Mouse (Mus musculus): ENCODE results near the gene Mslnl. TPM values are rescaled to one million over a fixed set of nuclear protein-coding genes. Genes with fewer than 3 reads are reported as not detected.

The Mslnl gene
- polyA plus RNA-seq, 1 experiment from 2014 or later, result not detected

DNA sequence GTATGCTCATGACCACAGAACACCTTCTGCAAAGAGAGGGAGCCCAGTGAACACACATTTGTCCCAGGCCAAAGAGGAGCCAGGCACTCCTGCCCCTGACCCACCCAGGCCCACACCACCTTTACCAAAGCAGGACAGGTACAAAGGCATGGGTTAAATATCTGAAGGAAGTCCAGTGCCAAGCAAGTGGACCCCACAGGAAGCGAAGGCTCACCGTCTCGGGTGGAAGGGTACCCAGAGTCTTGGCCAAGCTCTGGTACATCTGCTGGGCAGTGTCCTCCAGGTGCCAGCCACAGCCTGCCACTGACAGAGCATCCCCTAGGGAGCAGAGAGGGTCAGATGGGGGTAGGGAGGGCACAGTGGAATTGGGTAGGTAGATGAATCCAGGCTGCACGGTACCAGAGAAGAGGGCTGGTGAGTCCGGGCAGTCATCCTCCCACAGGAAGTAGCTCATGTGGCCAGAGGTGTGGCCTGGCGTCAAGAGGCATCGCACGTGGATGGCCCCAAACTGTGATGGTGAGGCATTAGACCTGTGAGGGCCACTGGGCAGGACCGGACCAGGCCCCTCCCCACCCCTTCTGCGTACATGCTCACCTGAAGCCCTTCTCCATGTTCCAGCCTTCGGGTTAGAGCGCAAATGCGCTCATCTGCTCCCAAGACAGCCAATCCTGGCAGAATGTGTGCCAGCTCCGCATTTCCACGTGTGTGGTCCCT lies 48.2 kb downstream of the Mslnl start:
- Histone ChIP-seq H3K4me1 (ENCODE audit: control insufficient read depth, insufficient read depth, low read length) (peaks cover 13% of the 10 kb centered on the region), H3K27ac (replicated peaks; ENCODE audit: low read depth, low read length) (no peak overlapping the region), H3K4me3 (replicated peaks; ENCODE audit: low read depth, low read length) (peak overlapping the region; percentile 73), H3K9ac (replicated peaks; ENCODE audit: low read length) (peak overlapping the region; percentile 75), H3K9me3 (ENCODE audit: control insufficient read depth, low read length) (no peaks in the 10 kb centered on the region), H3K4me2 (ENCODE audit: low read length) (peak overlapping the region; percentile 91), H3K27me3 (ENCODE audit: control insufficient read depth, insufficient read depth, low read length) (no peaks in the 10 kb centered on the region), H3K36me3 (ENCODE audit: control insufficient read depth, insufficient read depth, low read length) (peaks cover 37% of the 10 kb centered on the region)
- WGBS, result 83% methylated on average over 15 of the region's 15 CpGs
- no peak for ATAC-seq (ENCODE audit: low FRiP score, low TSS enrichment)
- DNase-seq, result no peak

DNA sequence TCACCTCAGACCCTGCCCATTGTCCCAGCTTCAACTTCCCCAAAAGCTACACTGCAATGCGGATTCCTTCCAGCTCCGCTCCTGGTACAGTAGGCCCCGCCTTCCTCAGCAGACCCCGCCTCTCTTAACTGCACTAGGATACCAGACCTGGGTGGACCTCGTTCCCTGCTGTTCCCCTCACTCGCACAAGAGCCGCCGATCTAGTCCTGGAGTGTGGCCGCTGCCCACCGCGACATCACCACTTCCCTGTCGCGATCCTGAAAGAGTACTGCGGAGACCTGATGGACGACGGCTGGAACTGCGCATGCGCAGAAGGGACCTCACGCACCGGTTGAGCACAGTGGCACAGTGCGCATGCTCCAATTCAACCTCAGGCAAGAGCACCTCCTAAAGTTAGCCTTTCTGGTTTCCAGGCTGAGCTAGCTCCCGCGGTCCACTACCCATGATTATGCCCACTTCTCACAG lies 49.5 kb downstream of the Mslnl start, which contains the start of gene Haghl:
TSS of gene Haghl (minus strand) at position 393 of the 465 bp plus-strand sequence.
- no peaks in the 10 kb centered on the region for H3K27me3 ChIP-seq (ENCODE audit: control insufficient read depth, insufficient read depth, low read length)
- under 1% methylated on average over 23 of the region's 23 CpGs for WGBS

DNA sequence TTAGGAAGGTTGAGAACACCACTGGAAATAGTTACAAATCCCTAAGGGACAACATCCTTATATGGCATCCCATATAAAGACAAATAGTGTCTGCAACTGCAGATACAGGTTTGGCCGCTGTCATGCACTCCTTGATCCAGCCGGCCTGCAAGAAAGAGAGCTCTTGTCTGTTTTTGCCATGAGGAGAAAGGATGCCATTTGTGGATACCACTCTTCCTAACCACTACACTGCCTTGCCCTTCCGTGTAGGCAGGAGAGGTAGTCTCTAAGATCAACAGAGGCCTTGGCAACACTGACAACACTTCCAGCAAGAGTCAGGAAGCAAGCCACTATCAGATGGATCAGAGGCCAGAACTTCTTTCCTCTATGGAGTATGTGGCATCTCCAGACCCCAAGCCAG lies 50.4 kb downstream of the Mslnl start, which contains the start of gene Ccdc78:
TSS of gene Ccdc78 (plus strand) at position 301 of the 400 bp plus-strand sequence.
- H3K4me1 ChIP-seq (ENCODE audit: control insufficient read depth, insufficient read depth, low read length), result peaks cover 22% of the 10 kb centered on the region
- no peaks in the 10 kb centered on the region for H3K9me3 ChIP-seq (ENCODE audit: control insufficient read depth, low read length)
- peak within 1 kb of the TSS; percentile 75 for H3K9ac ChIP-seq (replicated peaks; ENCODE audit: low read length)
- peak within 1 kb of the TSS; percentile 73 for H3K4me3 ChIP-seq (replicated peaks; ENCODE audit: low read depth, low read length)
- H3K27ac ChIP-seq (replicated peaks; ENCODE audit: low read depth, low read length), result peak within 1 kb of the TSS; percentile 86
- 90% methylated on average over 3 of the region's 3 CpGs for WGBS
- peaks cover 42% of the 10 kb centered on the region for H3K36me3 ChIP-seq (ENCODE audit: control insufficient read depth, insufficient read depth, low read length)
- no peak for ATAC-seq (ENCODE audit: low FRiP score, low TSS enrichment)
- DNase-seq, result no peak
- H3K4me2 ChIP-seq (ENCODE audit: low read length), result peak within 1 kb of the TSS; percentile 91
- no peaks in the 10 kb centered on the region for H3K27me3 ChIP-seq (ENCODE audit: control insufficient read depth, insufficient read depth, low read length)

More for the DNA sequence above, 49.5 kb downstream of the Mslnl start, which contains the start of gene Haghl:
- Histone ChIP-seq H3K27ac (replicated peaks; ENCODE audit: low read depth, low read length) (peak within 1 kb of the TSS; percentile 86), H3K4me1 (ENCODE audit: control insufficient read depth, insufficient read depth, low read length) (peaks cover 13% of the 10 kb centered on the region), H3K4me2 (ENCODE audit: low read length) (peak within 1 kb of the TSS; percentile 91), H3K4me3 (replicated peaks; ENCODE audit: low read depth, low read length) (peak within 1 kb of the TSS; percentile 73), H3K36me3 (ENCODE audit: control insufficient read depth, insufficient read depth, low read length) (peaks cover 47% of the 10 kb centered on the region), H3K9me3 (ENCODE audit: control insufficient read depth, low read length) (no peaks in the 10 kb centered on the region), H3K9ac (replicated peaks; ENCODE audit: low read length) (peak within 1 kb of the TSS; percentile 75)
- ATAC-seq (ENCODE audit: low FRiP score, low TSS enrichment) (peak; percentile 81), DNase-seq (peak; percentile 99)

DNA sequence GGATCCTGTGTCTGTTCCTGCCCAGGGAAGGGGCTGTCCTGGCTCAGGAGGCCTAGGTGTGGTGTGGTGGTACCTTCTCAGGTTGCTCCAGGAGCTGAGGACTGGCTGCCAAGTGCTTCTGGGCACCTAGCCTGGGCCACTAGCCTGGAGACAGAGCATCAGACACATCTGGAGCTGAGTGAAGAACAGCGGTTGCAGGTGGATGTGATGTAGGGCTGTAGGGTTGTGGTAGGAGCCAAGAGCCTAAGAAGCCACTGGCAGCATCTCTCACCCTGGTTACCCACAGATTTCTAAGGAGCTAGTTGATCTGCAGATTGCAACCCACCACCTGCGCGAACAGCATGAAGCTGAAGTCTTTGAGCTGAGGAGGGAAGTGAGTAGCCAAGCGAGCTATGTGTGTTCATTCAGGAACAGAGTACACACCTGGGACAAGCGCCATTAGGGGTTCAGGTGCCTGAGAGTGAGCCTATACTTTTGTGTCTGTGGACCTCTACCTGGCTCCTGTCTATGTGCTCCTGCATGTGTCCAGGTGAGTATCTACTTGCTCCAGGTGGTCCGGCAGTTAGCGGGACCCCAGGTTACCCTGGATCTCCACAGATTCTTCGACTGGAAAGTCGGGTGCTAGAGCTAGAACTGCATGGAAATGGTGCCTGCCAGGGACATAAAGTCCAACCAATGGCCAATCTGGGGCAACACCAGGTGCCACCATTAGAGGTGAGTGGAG lies 51.1 kb downstream of the Mslnl start:
- Histone ChIP-seq H3K4me2 (ENCODE audit: low read length) (no peak overlapping the region), H3K27ac (replicated peaks; ENCODE audit: low read depth, low read length) (no peak overlapping the region), H3K9me3 (ENCODE audit: control insufficient read depth, low read length) (no peaks in the 10 kb centered on the region), H3K9ac (replicated peaks; ENCODE audit: low read length) (no peak overlapping the region), H3K36me3 (ENCODE audit: control insufficient read depth, insufficient read depth, low read length) (peaks cover 35% of the 10 kb centered on the region), H3K27me3 (ENCODE audit: control insufficient read depth, insufficient read depth, low read length) (no peaks in the 10 kb centered on the region), H3K4me3 (replicated peaks; ENCODE audit: low read depth, low read length) (no peak overlapping the region), H3K4me1 (ENCODE audit: control insufficient read depth, insufficient read depth, low read length) (peaks cover 22% of the 10 kb centered on the region)
- 90% methylated on average over 9 of the region's 9 CpGs for WGBS
- ATAC-seq (ENCODE audit: low FRiP score, low TSS enrichment) (no peak), DNase-seq (no peak)

GRCm38 (mm10) chr17:25791320-25791842 lies 55.5 kb downstream of the Mslnl start:
- Histone ChIP-seq H3K9me3 (ENCODE audit: control insufficient read depth, low read length) (no peaks in the 10 kb centered on the region), H3K9ac (replicated peaks; ENCODE audit: low read length) (peak overlapping the region; percentile 76), H3K27me3 (ENCODE audit: control insufficient read depth, insufficient read depth, low read length) (no peaks in the 10 kb centered on the region), H3K4me3 (replicated peaks; ENCODE audit: low read depth, low read length) (peak overlapping the region; percentile 73), H3K27ac (replicated peaks; ENCODE audit: low read depth, low read length) (peak overlapping the region; percentile 91; the same call in 1 of the 2 replicates), H3K36me3 (ENCODE audit: control insufficient read depth, insufficient read depth, low read length) (peaks cover 13% of the 10 kb centered on the region), H3K4me1 (ENCODE audit: control insufficient read depth, insufficient read depth, low read length) (peaks cover 39% of the 10 kb centered on the region), H3K4me2 (ENCODE audit: low read length) (peak overlapping the region; percentile 91)
- ATAC-seq (ENCODE audit: low FRiP score, low TSS enrichment) (no peak), DNase-seq (no peak)
- 27% methylated on average over 19 of the region's 19 CpGs for WGBS

DNA sequence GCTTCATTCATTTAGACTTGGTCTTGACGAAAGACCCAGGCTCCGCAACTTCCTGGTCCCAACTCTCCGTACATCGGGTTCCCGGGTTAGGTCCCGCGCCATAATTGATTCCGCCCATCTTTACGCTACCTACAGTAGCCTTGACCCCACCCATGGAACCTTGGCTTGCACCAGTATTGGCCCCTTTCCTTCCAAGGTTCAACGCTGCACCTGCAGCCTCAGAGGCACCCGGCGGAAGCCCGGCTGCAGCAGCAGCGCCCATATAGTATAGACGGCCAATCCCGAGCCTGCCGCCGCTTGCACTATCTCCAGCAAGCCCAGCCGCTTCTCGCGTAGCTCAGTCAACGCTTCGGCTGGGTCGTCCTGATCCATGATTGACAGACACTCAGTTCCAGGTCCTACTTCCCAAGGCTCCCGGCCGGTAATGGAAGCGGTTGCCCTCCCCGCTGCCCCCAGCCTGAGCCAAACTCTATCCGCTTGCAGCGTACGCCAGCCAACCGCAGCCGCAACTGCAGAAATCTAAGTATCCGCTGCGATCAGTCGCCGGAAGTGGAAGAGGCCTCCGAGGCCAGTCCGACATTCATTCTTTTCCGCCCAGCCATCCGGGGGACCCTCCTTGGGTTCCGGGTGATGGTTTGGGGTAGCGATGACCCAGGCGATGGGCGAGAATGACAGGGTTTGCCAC lies 56.1 kb downstream of the Mslnl start:
- DNase-seq (peak; percentile 92), ATAC-seq (ENCODE audit: low FRiP score, low TSS enrichment) (peak; percentile 62)
- peak overlapping the region; percentile 73 for H3K4me3 ChIP-seq (replicated peaks; ENCODE audit: low read depth, low read length)
- peak overlapping the region; percentile 91 for H3K27ac ChIP-seq (replicated peaks; ENCODE audit: low read depth, low read length)
- no peaks in the 10 kb centered on the region for H3K27me3 ChIP-seq (ENCODE audit: control insufficient read depth, insufficient read depth, low read length)
- WGBS, result under 1% methylated on average over 45 of the region's 45 CpGs
- peaks cover 45% of the 10 kb centered on the region for H3K4me1 ChIP-seq (ENCODE audit: control insufficient read depth, insufficient read depth, low read length)
- H3K9ac ChIP-seq (replicated peaks; ENCODE audit: low read length), result peak overlapping the region; percentile 76
- peaks cover 13% of the 10 kb centered on the region for H3K36me3 ChIP-seq (ENCODE audit: control insufficient read depth, insufficient read depth, low read length)
- peak overlapping the region; percentile 91 for H3K4me2 ChIP-seq (ENCODE audit: low read length)
- no peaks in the 10 kb centered on the region for H3K9me3 ChIP-seq (ENCODE audit: control insufficient read depth, low read length)

- no peaks in the 10 kb centered on the region for H3K9me3 ChIP-seq (ENCODE audit: control insufficient read depth, low read length)
- WGBS, result under 1% methylated on average over 14 of the region's 14 CpGs
- ATAC-seq (ENCODE audit: low FRiP score, low TSS enrichment) (peak; percentile 24; the same call in 1 of the 2 replicates), DNase-seq (peak; percentile 73)
- peaks cover 13% of the 10 kb centered on the region for H3K36me3 ChIP-seq (ENCODE audit: control insufficient read depth, insufficient read depth, low read length)
- peaks cover 46% of the 10 kb centered on the region for H3K4me1 ChIP-seq (ENCODE audit: control insufficient read depth, insufficient read depth, low read length)
- peak within 1 kb of the TSS; percentile 73 for H3K4me3 ChIP-seq (replicated peaks; ENCODE audit: low read depth, low read length)
- peak within 1 kb of the TSS; percentile 76 for H3K9ac ChIP-seq (replicated peaks; ENCODE audit: low read length)
- no peaks in the 10 kb centered on the region for H3K27me3 ChIP-seq (ENCODE audit: control insufficient read depth, insufficient read depth, low read length)
- peak within 1 kb of the TSS; percentile 91 for H3K27ac ChIP-seq (replicated peaks; ENCODE audit: low read depth, low read length)
- peak within 1 kb of the TSS; percentile 91 for H3K4me2 ChIP-seq (ENCODE audit: low read length)
Observed at GRCm38 (mm10) chr17:25792615-25793014, 56.8 kb downstream of the Mslnl start, which contains the start of gene Fam173a. Fam173a (minus strand) TSS chr17:25792901.

DNA sequence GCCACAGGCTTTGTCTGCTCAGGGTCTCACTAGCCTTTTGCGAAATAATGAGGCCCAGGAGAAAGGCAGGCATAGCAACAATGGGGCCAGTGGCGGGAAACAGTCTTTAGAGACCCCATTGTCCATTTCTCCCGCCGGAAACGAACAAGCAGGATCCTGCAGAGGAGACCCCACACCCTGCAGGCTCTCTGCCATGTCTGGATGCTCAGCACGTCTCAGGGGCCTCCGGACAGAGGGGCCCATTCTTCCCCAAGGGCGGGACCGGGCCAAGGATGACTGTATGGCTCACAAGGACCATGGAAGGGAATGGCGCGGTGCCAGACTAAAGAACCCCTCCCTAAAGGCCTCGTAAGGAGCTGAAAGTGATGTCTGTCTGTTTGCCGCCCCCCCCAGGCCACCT lies 58.4 kb downstream of the Mslnl start:
- DNase-seq (peak; percentile 54), ATAC-seq (ENCODE audit: low FRiP score, low TSS enrichment) (no peak)
- Histone ChIP-seq H3K27ac (replicated peaks; ENCODE audit: low read depth, low read length) (peak overlapping the region; percentile 55; the same call in 1 of the 2 replicates), H3K9me3 (ENCODE audit: control insufficient read depth, low read length) (no peaks in the 10 kb centered on the region), H3K4me2 (ENCODE audit: low read length) (peak overlapping the region; percentile 76), H3K27me3 (ENCODE audit: control insufficient read depth, insufficient read depth, low read length) (no peaks in the 10 kb centered on the region), H3K4me3 (replicated peaks; ENCODE audit: low read depth, low read length) (no peak overlapping the region), H3K4me1 (ENCODE audit: control insufficient read depth, insufficient read depth, low read length) (peaks cover 46% of the 10 kb centered on the region), H3K9ac (replicated peaks; ENCODE audit: low read length) (no peak overlapping the region), H3K36me3 (ENCODE audit: control insufficient read depth, insufficient read depth, low read length) (peaks cover 8% of the 10 kb centered on the region)
- WGBS, result 8% methylated on average over 13 of the region's 13 CpGs

All from midbrain, embryonic 14.5 days (tissue).